ENCODE assay signal across 8 mouse cellular contexts in genomic region chr12:17993368-17993767, GRCm38 (mm10).
DNase-seq lines count a peak whose midpoint lies in the region; ATAC-seq lines count a peak whose summit lies in the region.
"Not testable (repeated sequence)": the region's sequence is repeated elsewhere in the genome, so short reads cannot be mapped to it uniquely, and the experiment has no call there.

No protein-coding gene starts in this region.

- not testable (repeated sequence) for H3K27ac ChIP-seq in embryonic facial prominence, embryonic 14.5 days (replicated peaks; ENCODE audit: low read depth, low read length); heart, embryonic 10.5 days; hindbrain, embryonic 12.5 days; kidney, embryonic 16.5 days (ENCODE audit: low read length); liver, embryonic 13.5 days; midbrain, embryonic 15.5 days; stomach, embryonic 14.5 days (ENCODE audit: low read length)

- H3K4me3 ChIP-seq in embryonic facial prominence, embryonic 14.5 days (ENCODE audit: low read depth, low read length) = peak overlapping the region; percentile 52
- peak overlapping the region; percentile 68 for H3K4me3 ChIP-seq in heart, embryonic 10.5 days
- H3K4me3 ChIP-seq in hindbrain, embryonic 12.5 days = peak overlapping the region; percentile 67
- H3K4me3 ChIP-seq in kidney, embryonic 16.5 days (ENCODE audit: low read length) = peak overlapping the region; percentile 54
- peak overlapping the region; percentile 46; the same call in 1 of the 2 replicates for H3K4me3 ChIP-seq in liver, embryonic 13.5 days (replicated peaks)
- H3K4me3 ChIP-seq in midbrain, embryonic 15.5 days = peak overlapping the region; percentile 52
- peak overlapping the region; percentile 42 for H3K4me3 ChIP-seq in stomach, embryonic 14.5 days (ENCODE audit: low read depth, low read length)

- peak overlapping the region; percentile 58; the same call in 1 of the 2 replicates for H3K9ac ChIP-seq in embryonic facial prominence, embryonic 14.5 days (ENCODE audit: low read depth, low read length)
- peak overlapping the region; percentile 66; the same call in 1 of the 2 replicates for H3K9ac ChIP-seq in hindbrain, embryonic 12.5 days
- peak overlapping the region; percentile 35; the same call in 1 of the 2 replicates for H3K9ac ChIP-seq in kidney, embryonic 16.5 days (replicated peaks; ENCODE audit: low read length)
- H3K9ac ChIP-seq in liver, embryonic 13.5 days; stomach, embryonic 14.5 days (replicated peaks; ENCODE audit: low read depth, low read length): not testable (repeated sequence)
- 0 out of 2 replicates have a peak overlapping the region, but pooled peaks have one; percentile 52 for H3K9ac ChIP-seq in midbrain, embryonic 15.5 days

- not testable (repeated sequence) for H3K36me3 ChIP-seq in embryonic facial prominence, embryonic 14.5 days (ENCODE audit: control insufficient read depth, insufficient read depth, low read length); heart, embryonic 10.5 days; hindbrain, embryonic 12.5 days; kidney, embryonic 16.5 days (ENCODE audit: insufficient read depth, low read length); liver, embryonic 13.5 days; midbrain, embryonic 15.5 days (replicated peaks); stomach, embryonic 14.5 days (ENCODE audit: control insufficient read depth, insufficient read depth, low read length)

- peak overlapping the region; percentile 54 for H3K4me2 ChIP-seq in embryonic facial prominence, embryonic 14.5 days (ENCODE audit: low read depth, low read length)
- peak overlapping the region; percentile 56 for H3K4me2 ChIP-seq in hindbrain, embryonic 12.5 days (replicated peaks)
- peak overlapping the region; percentile 54 for H3K4me2 ChIP-seq in kidney, embryonic 16.5 days (replicated peaks; ENCODE audit: low read depth, low read length)
- peak overlapping the region; percentile 55 for H3K4me2 ChIP-seq in liver, embryonic 13.5 days
- H3K4me2 ChIP-seq in midbrain, embryonic 15.5 days = peak overlapping the region; percentile 51
- peak overlapping the region; percentile 40 for H3K4me2 ChIP-seq in stomach, embryonic 14.5 days (replicated peaks; ENCODE audit: low read depth, low read length)

- not testable (repeated sequence) for H3K4me1 ChIP-seq in embryonic facial prominence, embryonic 14.5 days (ENCODE audit: control insufficient read depth, insufficient read depth, low read length); heart, embryonic 10.5 days; hindbrain, embryonic 12.5 days; kidney, embryonic 16.5 days (ENCODE audit: insufficient read depth, low read length); liver, embryonic 13.5 days (replicated peaks); midbrain, embryonic 15.5 days; stomach, embryonic 14.5 days (ENCODE audit: control insufficient read depth, insufficient read depth, low read length)

- H3K9me3 ChIP-seq in embryonic facial prominence, embryonic 14.5 days (ENCODE audit: control insufficient read depth, low read length); heart, embryonic 10.5 days; hindbrain, embryonic 12.5 days (replicated peaks); kidney, embryonic 16.5 days (ENCODE audit: low read length); liver, embryonic 13.5 days (replicated peaks); midbrain, embryonic 15.5 days; stomach, embryonic 14.5 days (ENCODE audit: control insufficient read depth, low read depth, low read length): not testable (repeated sequence)

- WGBS in embryonic facial prominence, embryonic 14.5 days = 17% methylated on average over 17 of the region's 22 CpGs
- 4% methylated on average over 22 of the region's 22 CpGs for WGBS in heart, embryonic 10.5 days
- WGBS in hindbrain, embryonic 12.5 days = 6% methylated on average over 21 of the region's 22 CpGs
- WGBS in kidney, embryonic 16.5 days = 3% methylated on average over 18 of the region's 22 CpGs
- WGBS in liver, embryonic 13.5 days (ENCODE audit: insufficient replicate concordance) = 4% methylated on average over 22 of the region's 22 CpGs
- 8% methylated on average over 22 of the region's 22 CpGs for WGBS in midbrain, embryonic 15.5 days
- WGBS in stomach, embryonic 14.5 days = 6% methylated on average over 16 of the region's 22 CpGs

- not testable (repeated sequence) for ATAC-seq in embryonic facial prominence, embryonic 14.5 days (ENCODE audit: low read depth); hindbrain, embryonic 12.5 days (ENCODE audit: low FRiP score); kidney, embryonic 16.5 days (ENCODE audit: low FRiP score, low TSS enrichment); liver, embryonic 13.5 days (ENCODE audit: low read depth); midbrain, embryonic 15.5 days (replicated peaks); stomach, embryonic 14.5 days (ENCODE audit: insufficient number of reproducible peaks, insufficient read depth, low FRiP score, low read depth)

- DNase-seq in Muller cell, postnatal 12 days (ENCODE audit: inconsistent ontology term) = peak; percentile 1
- not testable (repeated sequence) for DNase-seq in embryonic facial prominence, embryonic 14.5 days (ENCODE audit: low spot score); liver, embryonic 13.5 days
- DNase-seq in heart, embryonic 10.5 days (ENCODE audit: low spot score) = peak; percentile 74

- H3K27me3 ChIP-seq in embryonic facial prominence, embryonic 14.5 days (replicated peaks; ENCODE audit: control insufficient read depth, insufficient read depth, low read length); heart, embryonic 10.5 days (ENCODE audit: insufficient read depth, poor library complexity, severe bottlenecking); hindbrain, embryonic 12.5 days; kidney, embryonic 16.5 days (ENCODE audit: insufficient read depth, low read length); liver, embryonic 13.5 days; midbrain, embryonic 15.5 days (replicated peaks); stomach, embryonic 14.5 days (ENCODE audit: control insufficient read depth, insufficient read depth, low read length): not testable (repeated sequence)
